Mouse (Mus musculus): ENCODE data around the gene Frrs1l. TPM values are rescaled to one million over a fixed set of nuclear protein-coding genes. Genes with fewer than 3 reads are reported as not detected.
A peak's percentile ranks its signal among the peaks of the same experiment; 100 is the strongest.

The Frrs1l gene
- polyA plus RNA-seq, 2 experiments, result 2.3 to 4.3 TPM

DNA sequence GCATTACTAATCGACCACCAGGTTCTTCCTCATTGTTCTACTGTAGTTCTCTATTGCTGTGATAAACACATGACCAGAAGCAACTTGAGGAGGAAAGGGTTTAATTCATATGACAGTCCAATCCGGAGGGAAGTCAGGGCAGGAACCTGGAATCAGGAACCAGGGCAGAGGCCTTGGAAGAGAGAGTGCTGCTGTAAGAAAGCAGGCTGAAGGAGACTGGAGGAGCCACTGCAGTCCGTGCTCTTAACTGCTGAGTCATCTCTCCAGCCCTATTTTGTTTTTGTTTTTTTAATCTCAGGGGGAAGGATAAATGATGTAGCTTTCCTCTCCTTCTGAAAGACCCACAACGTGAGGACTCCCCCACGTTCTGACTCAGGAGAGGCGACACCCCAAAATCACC lies 37.0 kb downstream of the Frrs1l start:
- no peaks in the 10 kb centered on the region for H3K36me3 ChIP-seq (ENCODE audit: control insufficient read depth, insufficient read depth, low read length)
- no peak overlapping the region for H3K27ac ChIP-seq (replicated peaks; ENCODE audit: low read depth, low read length)
- DNase-seq (ENCODE audit: low spot score), result no peak
- no peaks in the 10 kb centered on the region for H3K9me3 ChIP-seq (ENCODE audit: control insufficient read depth, low read length)
- no peaks in the 10 kb centered on the region for H3K4me1 ChIP-seq (ENCODE audit: control insufficient read depth, insufficient read depth, low read length)
- H3K4me2 ChIP-seq (replicated peaks; ENCODE audit: low read depth, low read length, severe bottlenecking), result no peak overlapping the region
- no peaks in the 10 kb centered on the region for H3K27me3 ChIP-seq (ENCODE audit: control insufficient read depth, insufficient read depth, low read length)
- no peak for TF ChIP-seq POLR2A (IDR thresholded peaks at IDR 0.05; ENCODE audit: borderline replicate concordance, extremely low read depth, insufficient read depth, insufficient read length)
- no peak overlapping the region for H3K4me3 ChIP-seq (replicated peaks; ENCODE audit: low read length)
- 58% methylated on average over 5 of the region's 6 CpGs for WGBS
- no peak overlapping the region for H3K9ac ChIP-seq (ENCODE audit: low read depth, low read length, severe bottlenecking)
- ATAC-seq (ENCODE audit: low FRiP score, low read depth), result no peak

- H3K4me3 ChIP-seq (replicated peaks; ENCODE audit: low read length), result no peak overlapping the region
- no peak for DNase-seq (ENCODE audit: low spot score)
- H3K27ac ChIP-seq (replicated peaks; ENCODE audit: low read depth, low read length), result no peak overlapping the region
- H3K4me2 ChIP-seq (replicated peaks; ENCODE audit: low read depth, low read length, severe bottlenecking), result no peak overlapping the region
- no peak for TF ChIP-seq POLR2A (IDR thresholded peaks at IDR 0.05; ENCODE audit: borderline replicate concordance, extremely low read depth, insufficient read depth, insufficient read length)
- no peak for ATAC-seq (ENCODE audit: low FRiP score, low read depth)
- WGBS, result 87% methylated on average over 3 of the region's 3 CpGs
- H3K9ac ChIP-seq (ENCODE audit: low read depth, low read length, severe bottlenecking), result no peak overlapping the region
- H3K27me3 ChIP-seq (ENCODE audit: control insufficient read depth, insufficient read depth, low read length), result no peaks in the 10 kb centered on the region
- H3K4me1 ChIP-seq (ENCODE audit: control insufficient read depth, insufficient read depth, low read length), result no peaks in the 10 kb centered on the region
- H3K9me3 ChIP-seq (ENCODE audit: control insufficient read depth, low read length), result no peaks in the 10 kb centered on the region
- H3K36me3 ChIP-seq (ENCODE audit: control insufficient read depth, insufficient read depth, low read length), result no peaks in the 10 kb centered on the region
Observed at GRCm38 (mm10) chr4:56951701-56952100, 38.5 kb downstream of the Frrs1l start.

DNA sequence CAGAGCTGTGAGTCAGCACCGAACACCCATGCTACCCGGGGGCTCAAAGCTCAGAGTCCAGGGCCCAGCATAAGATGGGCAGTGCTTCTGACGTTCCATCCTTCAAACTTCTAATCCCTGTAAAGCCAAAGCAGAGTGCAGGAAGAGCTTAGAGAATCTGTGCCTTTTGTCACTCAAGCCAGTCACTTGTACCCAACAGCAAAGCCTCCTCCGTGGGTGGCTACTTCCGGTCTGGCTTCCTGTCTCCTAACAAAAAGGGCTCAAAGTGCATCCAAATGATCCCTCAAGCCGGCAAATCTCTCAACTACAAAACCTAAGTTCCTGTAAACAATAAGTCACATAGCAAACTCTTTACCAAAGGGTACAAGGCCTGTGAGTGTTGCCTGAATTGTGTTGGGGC lies 40.7 kb downstream of the Frrs1l start:
- DNase-seq (ENCODE audit: low spot score), result no peak
- Histone ChIP-seq H3K36me3 (ENCODE audit: control insufficient read depth, insufficient read depth, low read length) (no peaks in the 10 kb centered on the region), H3K4me3 (replicated peaks; ENCODE audit: low read length) (no peak overlapping the region), H3K4me2 (replicated peaks; ENCODE audit: low read depth, low read length, severe bottlenecking) (no peak overlapping the region), H3K27me3 (ENCODE audit: control insufficient read depth, insufficient read depth, low read length) (no peaks in the 10 kb centered on the region), H3K9me3 (ENCODE audit: control insufficient read depth, low read length) (no peaks in the 10 kb centered on the region), H3K4me1 (ENCODE audit: control insufficient read depth, insufficient read depth, low read length) (peaks cover 14% of the 10 kb centered on the region), H3K9ac (ENCODE audit: low read depth, low read length, severe bottlenecking) (no peak overlapping the region), H3K27ac (replicated peaks; ENCODE audit: low read depth, low read length) (no peak overlapping the region)
- no peak for ATAC-seq (ENCODE audit: low FRiP score, low read depth)
- no peak for TF ChIP-seq POLR2A (IDR thresholded peaks at IDR 0.05; ENCODE audit: borderline replicate concordance, extremely low read depth, insufficient read depth, insufficient read length)
- WGBS, result 72% methylated on average over 6 of the region's 6 CpGs

GRCm38 (mm10) chr4:56946641-56947640 lies 43.2 kb downstream of the Frrs1l start, which contains the start of gene Tmem245:
TSS of gene Tmem245 (minus strand) at chr4:56947437.
- ATAC-seq (ENCODE audit: low FRiP score, low read depth) (peak; percentile 95), DNase-seq (ENCODE audit: low spot score) (peak; percentile 96)
- Histone ChIP-seq H3K4me3 (replicated peaks; ENCODE audit: low read length) (peak within 1 kb of the TSS; percentile 70), H3K4me1 (ENCODE audit: control insufficient read depth, insufficient read depth, low read length) (peaks cover 18% of the 10 kb centered on the region), H3K4me2 (replicated peaks; ENCODE audit: low read depth, low read length, severe bottlenecking) (peak within 1 kb of the TSS; percentile 54), H3K9ac (ENCODE audit: low read depth, low read length, severe bottlenecking) (peak within 1 kb of the TSS; percentile 86), H3K27me3 (ENCODE audit: control insufficient read depth, insufficient read depth, low read length) (no peaks in the 10 kb centered on the region), H3K36me3 (ENCODE audit: control insufficient read depth, insufficient read depth, low read length) (no peaks in the 10 kb centered on the region), H3K27ac (replicated peaks; ENCODE audit: low read depth, low read length) (peak within 1 kb of the TSS; percentile 84), H3K9me3 (ENCODE audit: control insufficient read depth, low read length) (no peaks in the 10 kb centered on the region)
- under 1% methylated on average over 71 of the region's 107 CpGs for WGBS
- TF ChIP-seq POLR2A (IDR thresholded peaks at IDR 0.05; ENCODE audit: borderline replicate concordance, extremely low read depth, insufficient read depth, insufficient read length), result peak; percentile 86; the same call in 1 of the 2 replicates

- peak; percentile 56 for DNase-seq (ENCODE audit: low spot score)
- peak overlapping the region; percentile 54 for H3K4me2 ChIP-seq (replicated peaks; ENCODE audit: low read depth, low read length, severe bottlenecking)
- no peaks in the 10 kb centered on the region for H3K27me3 ChIP-seq (ENCODE audit: control insufficient read depth, insufficient read depth, low read length)
- peaks cover 18% of the 10 kb centered on the region for H3K4me1 ChIP-seq (ENCODE audit: control insufficient read depth, insufficient read depth, low read length)
- no peaks in the 10 kb centered on the region for H3K9me3 ChIP-seq (ENCODE audit: control insufficient read depth, low read length)
- no peak overlapping the region for H3K27ac ChIP-seq (replicated peaks; ENCODE audit: low read depth, low read length)
- no peak for ATAC-seq (ENCODE audit: low FRiP score, low read depth)
- peak overlapping the region; percentile 70 for H3K4me3 ChIP-seq (replicated peaks; ENCODE audit: low read length)
- no peak for TF ChIP-seq POLR2A (IDR thresholded peaks at IDR 0.05; ENCODE audit: borderline replicate concordance, extremely low read depth, insufficient read depth, insufficient read length)
- H3K36me3 ChIP-seq (ENCODE audit: control insufficient read depth, insufficient read depth, low read length), result no peaks in the 10 kb centered on the region
- H3K9ac ChIP-seq (ENCODE audit: low read depth, low read length, severe bottlenecking), result peak overlapping the region; percentile 86
- under 1% methylated on average over 14 of the region's 14 CpGs for WGBS
Observed at GRCm38 (mm10) chr4:56946180-56946579, 44.0 kb downstream of the Frrs1l start.
